Mouse (Mus musculus) kidney, embryonic 15.5 days (tissue): Measurements from ENCODE around the gene Nckap5. TPM values are rescaled to one million over a fixed set of nuclear protein-coding genes. Genes with fewer than 3 reads are reported as not detected.

ENCODE experiments used
- ATAC-seq: fragments of 200-750 bp; cut with Nextera tagmentation; replicated peaks from 2 replicates; pipeline ENCODE4 v1.8.0; 2017; ENCODE audit warnings: moderate TSS enrichment; ENCODE audit not compliant: low FRiP score
- H3K27ac ChIP-seq: fragments of 300-500 bp; sonication (generic); 2 replicates; pipeline ENCODE4 v1.5.1; 2015; ENCODE audit warnings: mild to moderate bottlenecking, inconsistent platforms
- H3K27me3 ChIP-seq: fragments of 300-500 bp; sonication (generic); 2 replicates; pipeline ENCODE4 v1.6.1; 2015; ENCODE audit warnings: inconsistent platforms
- H3K36me3 ChIP-seq: fragments of 300-500 bp; sonication (generic); 2 replicates; pipeline ENCODE4 v1.6.1; 2015; ENCODE audit warnings: inconsistent platforms
- H3K4me1 ChIP-seq: fragments of 300-500 bp; sonication (generic); 2 replicates; pipeline ENCODE4 v1.6.1; 2015; ENCODE audit warnings: inconsistent platforms
- H3K4me2 ChIP-seq: fragments of 300-500 bp; sonication (generic); 2 replicates; pipeline ENCODE4 v1.6.1; 2015; ENCODE audit warnings: moderate library complexity, mild to moderate bottlenecking, inconsistent platforms
- H3K4me3 ChIP-seq: fragments of 300-500 bp; sonication (generic); replicated peaks from 2 replicates; pipeline ENCODE4 v1.5.1; 2015; ENCODE audit warnings: mild to moderate bottlenecking, inconsistent platforms
- H3K9ac ChIP-seq: fragments of 300-500 bp; sonication (generic); 2 replicates; pipeline ENCODE4 v1.6.1; 2015; ENCODE audit warnings: mild to moderate bottlenecking, inconsistent platforms
- H3K9me3 ChIP-seq: fragments of 300-500 bp; sonication (generic); replicated peaks from 2 replicates; pipeline ENCODE4 v1.6.1; 2016; ENCODE audit warnings: inconsistent platforms
- WGBS: fragments of 180-500 bp; shearing (Covaris S2); methylation state at CpG from one replicate; pipeline ENCODE4 v1.1.7; 2015; ENCODE audit warnings: mixed read lengths; 5-methylcytosine and 5-hydroxymethylcytosine counted together
- polyA plus RNA-seq: library from polyadenylated mRNA; unstranded; fragments of >200 nt; fragmentation: Nextera tagmentation; extraction: Ambion mirVana; gene quantifications from 2 replicates; pipeline ENCODE4 v1.2.1, GENCODE M21; 2015

The Nckap5 gene
- polyA plus RNA-seq, 1 experiment from 2014 or later, result 4.4 TPM

DNA sequence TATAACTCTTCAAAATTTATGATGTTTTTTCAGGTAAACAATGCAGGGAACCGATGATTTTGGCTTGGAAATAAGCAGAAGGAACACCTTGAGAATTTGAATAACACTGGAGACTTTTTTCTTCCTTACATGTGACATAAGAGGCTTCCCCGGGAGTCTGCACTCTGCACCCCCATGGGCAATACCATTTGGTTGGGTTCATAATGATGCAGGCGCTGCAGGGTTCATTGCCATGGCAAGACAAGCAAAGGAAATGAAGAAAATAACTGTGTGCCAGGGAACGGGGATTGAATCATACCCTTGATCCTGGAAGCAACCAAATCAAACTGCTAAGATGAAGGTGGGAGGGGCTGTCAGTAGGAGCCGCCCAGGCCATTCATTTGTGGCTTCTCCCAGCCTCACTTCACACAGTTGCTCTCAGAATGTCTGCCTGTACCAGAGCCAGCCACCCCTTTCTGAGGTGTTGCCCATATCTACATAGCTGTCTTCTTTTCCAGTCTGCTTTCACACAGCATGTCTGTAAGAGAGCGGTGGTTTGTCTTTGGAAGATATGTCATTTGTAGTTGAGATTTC lies 392.5 kb downstream of the Nckap5 start:
- no peaks in the 10 kb centered on the region for H3K27me3 ChIP-seq
- no peaks in the 10 kb centered on the region for H3K36me3 ChIP-seq
- H3K9me3 ChIP-seq, result no peaks in the 10 kb centered on the region
- WGBS, result 68% methylated on average over 6 of the region's 6 CpGs
- ATAC-seq, result no peak
- no peak overlapping the region for H3K27ac ChIP-seq
- no peak overlapping the region for H3K4me3 ChIP-seq
- no peak overlapping the region for H3K4me2 ChIP-seq
- H3K4me1 ChIP-seq, result no peaks in the 10 kb centered on the region
- H3K9ac ChIP-seq, result no peak overlapping the region

DNA sequence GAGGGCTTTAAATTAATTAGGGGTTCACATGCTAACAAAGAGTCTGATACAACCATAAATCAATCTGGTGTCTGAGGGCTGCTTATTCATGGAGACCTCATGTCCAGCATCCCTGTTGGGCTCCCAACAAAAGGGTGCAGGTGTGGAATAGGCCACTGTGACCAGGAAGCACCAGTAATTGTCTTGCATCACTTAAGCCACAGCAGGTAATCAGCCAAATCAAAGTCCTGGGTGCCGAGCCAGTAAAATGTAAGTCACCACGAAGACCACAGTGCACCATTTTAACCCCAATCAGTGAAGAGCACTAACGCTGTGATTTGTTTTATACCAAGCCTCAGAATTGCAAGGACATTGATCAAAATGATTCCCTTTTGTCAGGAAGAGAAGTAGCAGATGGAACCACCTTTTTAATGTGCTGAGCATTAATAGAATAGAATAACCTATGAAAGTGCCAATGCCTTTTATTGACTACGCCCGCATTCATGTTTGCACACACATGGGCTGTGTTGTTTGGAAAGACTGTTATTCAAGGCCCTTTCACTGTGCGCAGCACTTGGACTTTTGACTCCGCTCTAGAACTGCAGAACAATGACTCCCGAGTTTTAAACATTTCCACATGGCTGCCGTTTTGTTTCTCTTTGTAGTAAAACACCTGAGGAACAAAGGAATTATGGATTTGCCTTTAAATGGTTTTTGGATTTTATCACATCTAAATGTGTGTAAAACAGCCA lies 393.5 kb downstream of the Nckap5 start:
- Histone ChIP-seq H3K36me3 (no peaks in the 10 kb centered on the region), H3K27ac (no peak overlapping the region), H3K4me2 (no peak overlapping the region), H3K9me3 (no peaks in the 10 kb centered on the region), H3K9ac (no peak overlapping the region), H3K4me3 (no peak overlapping the region), H3K27me3 (no peaks in the 10 kb centered on the region), H3K4me1 (no peaks in the 10 kb centered on the region)
- no peak for ATAC-seq
- WGBS, result 67% methylated on average over 9 of the region's 9 CpGs

DNA sequence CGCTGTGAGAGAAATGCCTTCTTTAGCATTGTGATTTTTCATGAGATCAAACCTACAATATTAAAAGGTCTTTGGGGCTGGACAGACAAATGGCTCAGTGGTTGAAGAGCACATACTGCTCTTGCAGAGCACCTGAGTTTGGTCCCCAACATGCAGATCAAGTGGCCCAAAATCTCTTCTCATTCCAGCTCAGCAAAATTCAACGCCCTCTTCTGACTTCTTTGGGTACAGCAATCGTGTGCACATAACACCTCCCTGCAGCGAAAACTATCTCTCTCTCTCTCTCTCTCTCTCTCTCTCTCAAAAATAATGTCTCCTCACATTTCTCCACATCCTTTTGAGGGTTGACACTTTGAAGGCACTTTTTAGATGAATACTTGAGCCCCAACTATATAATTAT lies 398.3 kb downstream of the Nckap5 start:
- no peak for ATAC-seq
- H3K27ac ChIP-seq, result no peak overlapping the region
- no peaks in the 10 kb centered on the region for H3K9me3 ChIP-seq
- H3K36me3 ChIP-seq, result no peaks in the 10 kb centered on the region
- H3K9ac ChIP-seq, result no peak overlapping the region
- WGBS, result 86% methylated on average over 4 of the region's 4 CpGs
- H3K27me3 ChIP-seq, result no peaks in the 10 kb centered on the region
- no peak overlapping the region for H3K4me3 ChIP-seq
- no peak overlapping the region for H3K4me2 ChIP-seq
- no peaks in the 10 kb centered on the region for H3K4me1 ChIP-seq

DNA sequence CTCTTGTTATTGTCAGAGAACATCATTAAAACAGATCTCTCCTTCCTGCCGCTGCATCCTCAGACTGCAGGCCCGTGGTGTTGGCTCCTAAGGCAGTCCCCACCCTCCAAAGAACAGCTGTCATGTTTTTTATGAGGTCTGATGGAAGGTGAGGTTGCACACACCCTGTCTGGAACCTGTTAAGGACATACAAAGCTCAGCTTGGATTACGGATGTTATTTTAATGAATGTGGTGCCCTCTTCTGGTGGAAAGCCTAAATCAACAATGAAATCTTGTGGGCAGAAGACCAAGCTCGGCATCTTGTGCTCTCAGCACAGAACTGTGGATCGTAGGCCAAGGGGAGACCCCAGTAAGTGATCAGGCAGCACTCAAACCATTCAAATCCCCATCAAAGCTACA lies 399.0 kb downstream of the Nckap5 start:
- peak; percentile 36; the same call in 1 of the 2 replicates for ATAC-seq
- 31% methylated on average over 5 of the region's 5 CpGs for WGBS

DNA sequence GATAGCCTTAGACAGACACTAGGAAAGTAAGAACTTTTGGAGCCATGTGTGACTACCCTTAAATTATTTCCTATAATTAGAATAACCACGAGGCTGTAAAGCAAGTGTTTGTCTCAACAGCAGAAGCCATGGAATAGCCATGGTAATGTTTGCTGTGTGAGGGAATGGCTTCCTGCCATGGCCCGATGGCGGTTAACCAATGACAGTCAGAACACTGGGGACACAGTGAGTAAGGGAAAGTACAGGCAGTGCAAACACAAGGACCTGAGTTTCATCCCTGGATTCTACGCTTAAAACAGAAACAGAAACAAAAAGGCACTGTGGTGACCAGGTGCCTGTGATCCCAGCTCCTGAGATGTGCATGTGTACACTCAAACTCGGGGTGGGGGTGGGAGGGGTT lies 419.2 kb downstream of the Nckap5 start:
- WGBS, result 87% methylated on average over 5 of the region's 5 CpGs
- Histone ChIP-seq H3K4me2 (no peak overlapping the region), H3K4me1 (no peaks in the 10 kb centered on the region), H3K9ac (no peak overlapping the region), H3K9me3 (no peaks in the 10 kb centered on the region), H3K4me3 (no peak overlapping the region), H3K27ac (no peak overlapping the region), H3K36me3 (no peaks in the 10 kb centered on the region), H3K27me3 (no peaks in the 10 kb centered on the region)
- no peak for ATAC-seq

More for the DNA sequence above, 399.0 kb downstream of the Nckap5 start:
- H3K27ac ChIP-seq, result no peak overlapping the region
- H3K36me3 ChIP-seq, result no peaks in the 10 kb centered on the region
- H3K4me1 ChIP-seq, result no peaks in the 10 kb centered on the region
- no peak overlapping the region for H3K4me3 ChIP-seq
- H3K9me3 ChIP-seq, result no peaks in the 10 kb centered on the region
- H3K4me2 ChIP-seq, result no peak overlapping the region
- H3K27me3 ChIP-seq, result no peaks in the 10 kb centered on the region
- H3K9ac ChIP-seq, result no peak overlapping the region

DNA sequence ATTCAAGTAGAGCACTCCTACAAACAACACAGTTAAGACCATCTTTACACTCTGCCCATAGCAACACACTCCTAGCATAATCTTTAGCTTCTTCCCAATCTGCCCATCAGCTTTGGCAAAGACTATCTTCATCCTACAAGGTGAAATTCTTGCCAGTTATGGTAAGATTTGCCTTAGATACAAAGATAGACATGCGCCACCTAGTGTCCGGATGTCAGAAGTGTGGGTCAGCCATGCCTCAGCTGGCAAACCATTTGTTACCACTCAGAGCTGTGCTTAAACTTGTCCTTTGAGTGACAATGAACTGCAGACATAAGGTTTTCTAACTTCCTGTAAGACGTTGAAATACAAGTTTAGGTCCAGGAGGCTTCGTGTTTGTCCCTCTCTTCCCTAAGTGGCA lies 422.7 kb downstream of the Nckap5 start:
- Histone ChIP-seq H3K36me3 (no peaks in the 10 kb centered on the region), H3K4me3 (no peak overlapping the region), H3K9ac (no peak overlapping the region), H3K4me2 (no peak overlapping the region), H3K4me1 (no peaks in the 10 kb centered on the region), H3K27ac (no peak overlapping the region), H3K9me3 (no peaks in the 10 kb centered on the region), H3K27me3 (no peaks in the 10 kb centered on the region)
- no peak for ATAC-seq
- 22% methylated on average over 4 of the region's 4 CpGs for WGBS

DNA sequence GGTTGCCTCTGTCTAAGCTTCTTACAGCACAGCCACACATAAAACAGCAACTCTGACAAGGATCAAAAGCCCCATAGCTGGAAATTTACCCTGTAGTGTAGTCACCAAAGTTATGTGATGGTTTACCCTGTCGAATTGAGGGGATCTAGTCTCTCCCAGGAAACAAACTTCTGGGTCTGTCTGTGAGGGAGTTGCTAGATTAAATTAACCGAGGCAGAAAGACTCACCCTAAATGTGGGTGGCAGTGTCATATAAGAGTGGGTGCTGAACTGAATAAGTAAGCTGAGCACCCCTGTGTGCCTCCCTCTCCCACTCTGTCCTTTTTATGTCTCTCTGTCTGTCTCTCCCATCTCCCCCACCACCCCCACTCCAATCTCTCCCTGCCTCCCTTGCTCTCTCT lies 425.1 kb downstream of the Nckap5 start:
- Histone ChIP-seq H3K36me3 (no peaks in the 10 kb centered on the region), H3K9me3 (no peaks in the 10 kb centered on the region), H3K4me1 (no peaks in the 10 kb centered on the region), H3K9ac (no peak overlapping the region), H3K4me3 (no peak overlapping the region), H3K27ac (no peak overlapping the region), H3K27me3 (no peaks in the 10 kb centered on the region), H3K4me2 (no peak overlapping the region)
- WGBS, result 65% methylated on average over 2 of the region's 2 CpGs
- ATAC-seq, result no peak

DNA sequence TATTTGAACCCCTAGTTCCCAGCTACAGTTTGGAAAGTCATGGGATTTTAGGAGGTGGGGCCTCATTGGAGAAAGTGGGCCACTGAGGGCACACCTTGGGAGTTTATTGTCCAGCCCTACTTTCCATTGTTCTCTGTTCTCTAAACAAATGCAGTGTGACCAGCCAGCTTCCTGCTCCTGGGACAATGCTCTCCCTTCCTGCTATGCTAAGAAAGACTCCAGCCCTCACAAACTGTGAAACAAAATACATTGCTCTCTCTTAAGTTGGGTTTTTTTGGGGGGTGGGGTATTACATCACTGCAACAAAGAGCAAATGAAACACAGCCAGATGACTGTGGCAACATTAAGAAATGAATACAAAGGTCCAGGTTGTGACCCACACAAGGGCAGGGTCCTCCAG lies 426.6 kb downstream of the Nckap5 start:
- ATAC-seq, result no peak
- Histone ChIP-seq H3K4me3 (no peak overlapping the region), H3K4me1 (no peaks in the 10 kb centered on the region), H3K9me3 (no peaks in the 10 kb centered on the region), H3K4me2 (no peak overlapping the region), H3K36me3 (no peaks in the 10 kb centered on the region), H3K27ac (no peak overlapping the region), H3K9ac (no peak overlapping the region), H3K27me3 (no peaks in the 10 kb centered on the region)

DNA sequence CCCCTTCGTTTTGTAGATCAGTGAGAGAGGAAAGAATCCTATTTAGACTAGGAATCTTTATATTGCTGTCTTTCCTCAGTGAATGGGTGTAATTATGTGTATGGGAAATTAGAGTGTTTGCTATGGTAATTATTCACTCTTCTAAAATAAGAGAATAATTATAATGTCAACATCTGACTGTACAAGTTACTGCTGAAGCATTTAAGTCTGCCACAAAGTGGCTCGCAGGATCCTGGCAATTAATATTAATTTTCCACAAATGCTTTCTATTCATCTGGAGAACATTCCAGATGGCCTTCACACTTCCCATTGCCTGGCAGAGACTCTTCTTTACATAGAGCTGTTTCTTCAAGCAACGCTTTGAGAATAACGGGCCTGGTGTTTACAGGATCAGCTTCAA lies 439.4 kb downstream of the Nckap5 start:
- Histone ChIP-seq H3K36me3 (no peaks in the 10 kb centered on the region), H3K9ac (no peak overlapping the region), H3K4me2 (no peak overlapping the region), H3K27me3 (no peaks in the 10 kb centered on the region), H3K9me3 (no peaks in the 10 kb centered on the region), H3K27ac (no peak overlapping the region), H3K4me1 (no peaks in the 10 kb centered on the region), H3K4me3 (no peak overlapping the region)
- no peak for ATAC-seq
- 85% methylated on average over 4 of the region's 4 CpGs for WGBS

DNA sequence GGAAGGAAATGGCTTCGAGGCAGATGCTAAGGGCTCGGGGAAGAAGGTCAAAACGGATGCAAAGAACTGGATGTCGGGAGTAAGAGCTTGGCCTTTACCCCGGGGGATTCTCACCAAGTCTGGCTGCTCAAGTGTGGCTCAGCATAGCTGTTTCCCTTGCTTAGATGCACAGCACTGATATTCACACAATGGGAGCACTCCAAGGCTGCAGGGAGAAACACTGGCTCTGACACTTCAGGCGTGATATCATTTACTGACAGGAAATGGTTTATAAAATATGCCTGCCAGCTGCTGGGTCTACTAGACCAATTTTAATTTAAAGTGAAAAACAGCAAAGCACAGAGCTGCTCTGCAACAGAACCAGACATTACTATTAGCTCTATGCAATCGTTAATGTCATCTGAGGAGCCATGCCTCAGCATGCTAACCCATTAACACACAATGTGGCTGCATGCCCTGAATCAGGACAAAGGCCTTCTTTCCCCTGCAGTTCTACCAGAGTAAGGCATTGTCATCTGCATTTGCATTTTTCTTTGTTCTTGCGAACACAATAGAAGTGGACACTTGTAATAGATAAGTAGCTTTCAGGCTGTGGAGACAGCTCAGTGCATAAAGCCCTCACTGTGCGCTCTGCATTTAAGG lies 453.1 kb downstream of the Nckap5 start:
- ATAC-seq, result no peak
- H3K9ac ChIP-seq, result no peak overlapping the region
- no peaks in the 10 kb centered on the region for H3K27me3 ChIP-seq
- WGBS, result 60% methylated on average over 9 of the region's 9 CpGs
- H3K4me1 ChIP-seq, result no peaks in the 10 kb centered on the region
- H3K36me3 ChIP-seq, result no peaks in the 10 kb centered on the region
- H3K4me2 ChIP-seq, result no peak overlapping the region
- H3K4me3 ChIP-seq, result no peak overlapping the region
- H3K9me3 ChIP-seq, result no peaks in the 10 kb centered on the region
- no peak overlapping the region for H3K27ac ChIP-seq

DNA sequence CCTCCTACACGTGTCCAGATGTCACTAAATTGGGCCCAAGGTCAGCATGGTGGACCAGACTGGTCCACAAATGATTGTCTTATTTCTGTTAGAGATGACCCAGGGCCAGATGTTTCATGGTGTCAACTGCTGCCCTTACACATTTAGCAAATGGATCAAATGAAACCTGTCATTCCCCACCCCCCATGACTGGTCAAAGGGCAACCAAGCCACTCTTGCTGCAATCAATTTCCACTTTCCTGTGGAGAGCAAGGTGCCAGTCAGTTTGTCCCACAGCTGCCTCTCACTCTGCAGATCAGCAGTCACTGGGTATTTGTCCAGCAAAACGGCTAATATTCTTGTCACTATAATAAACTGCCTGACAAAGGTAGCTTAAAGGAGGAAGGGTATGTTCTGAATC lies 463.9 kb downstream of the Nckap5 start:
- H3K27me3 ChIP-seq, result no peaks in the 10 kb centered on the region
- H3K4me2 ChIP-seq, result no peak overlapping the region
- 52% methylated on average over 2 of the region's 2 CpGs for WGBS
- no peak overlapping the region for H3K27ac ChIP-seq
- no peak overlapping the region for H3K9ac ChIP-seq
- H3K9me3 ChIP-seq, result no peaks in the 10 kb centered on the region
- no peaks in the 10 kb centered on the region for H3K4me1 ChIP-seq
- H3K4me3 ChIP-seq, result no peak overlapping the region
- no peaks in the 10 kb centered on the region for H3K36me3 ChIP-seq
- no peak for ATAC-seq

DNA sequence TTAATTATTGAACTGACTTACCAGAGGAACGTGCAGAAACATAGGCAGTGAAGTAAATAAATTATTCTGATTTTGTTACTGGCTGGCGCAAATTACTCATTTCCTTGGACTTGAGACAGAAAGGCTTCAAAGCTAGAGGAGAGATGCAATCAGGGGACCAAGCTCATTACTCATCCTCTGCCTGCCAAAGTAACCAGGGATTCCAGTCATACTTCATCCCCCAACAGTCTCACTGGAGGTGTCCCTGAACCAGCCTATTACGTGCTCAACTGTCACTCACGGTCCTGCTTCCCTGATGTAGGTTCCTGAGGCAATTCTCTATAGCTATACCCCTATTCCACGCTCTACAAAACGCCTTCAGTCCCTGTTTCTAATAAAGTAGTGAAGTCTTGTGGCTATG lies 466.0 kb downstream of the Nckap5 start:
- no peaks in the 10 kb centered on the region for H3K4me1 ChIP-seq
- no peak overlapping the region for H3K9ac ChIP-seq
- H3K27ac ChIP-seq, result no peak overlapping the region
- 58% methylated on average over 6 of the region's 6 CpGs for WGBS
- no peak for ATAC-seq
- H3K27me3 ChIP-seq, result no peaks in the 10 kb centered on the region
- H3K4me3 ChIP-seq, result no peak overlapping the region
- H3K36me3 ChIP-seq, result no peaks in the 10 kb centered on the region
- H3K4me2 ChIP-seq, result no peak overlapping the region
- H3K9me3 ChIP-seq, result no peaks in the 10 kb centered on the region
